Mouse (Mus musculus) MEL (cell line): ENCODE data around the gene Pdzd3.

Experiments used
- CTCF ChIP-seq, 3 experiments: IDR thresholded peaks in 2 of 3; conservative IDR thresholded peaks in 1 of 3; 2 replicates each; pipeline ENCODE4 v1.5.1; 2011 to 2012; ENCODE audit warnings: low read length in 3 of 3, low read depth in 2 of 3, mild to moderate bottlenecking in 2 of 3, improper control_type of control experiment in 1 of 3, inconsistent platforms in 1 of 3, mixed read lengths in 1 of 3, moderate library complexity in 1 of 3; ENCODE audit not compliant: control insufficient read depth in 1 of 3, insufficient read depth in 1 of 3, poor library complexity in 1 of 3, severe bottlenecking in 1 of 3
- ELF1 ChIP-seq: IDR thresholded peaks from 2 replicates; pipeline ENCODE4 v1.6.1; 2014; ENCODE audit warnings: low read depth, mild to moderate bottlenecking, inconsistent platforms, low read length, improper control_type of control experiment, moderate library complexity
- MAFK ChIP-seq: IDR thresholded peaks from 2 replicates; pipeline ENCODE4 v1.6.1; 2011; ENCODE audit warnings: low read depth, mild to moderate bottlenecking, low read length, improper control_type of control experiment, borderline replicate concordance
- MAX ChIP-seq: IDR thresholded peaks from 2 replicates; pipeline ENCODE4 v1.6.1; 2011; ENCODE audit warnings: low read length, improper control_type of control experiment
- POLR2A ChIP-seq, 2 experiments: IDR thresholded peaks; 2 replicates each; pipeline ENCODE4 v1.6.1; 2011 to 2012; ENCODE audit warnings: low read length in 2 of 2, mild to moderate bottlenecking in 2 of 2, control low read depth in 1 of 2, improper control_type of control experiment in 1 of 2, low read depth in 1 of 2, moderate library complexity in 1 of 2; ENCODE audit not compliant: control insufficient read depth in 1 of 2, insufficient read depth in 1 of 2, poor library complexity in 1 of 2
- TCF12 ChIP-seq: IDR thresholded peaks from 2 replicates; pipeline ENCODE4 v1.6.1; 2014; ENCODE audit warnings: low read depth, mild to moderate bottlenecking, inconsistent platforms, low read length, improper control_type of control experiment, moderate library complexity
- ZKSCAN1 ChIP-seq: IDR thresholded peaks from 2 replicates; pipeline ENCODE4 v1.6.1; 2012; ENCODE audit warnings: low read depth, mild to moderate bottlenecking, inconsistent platforms, low read length, improper control_type of control experiment, moderate library complexity

DNA sequence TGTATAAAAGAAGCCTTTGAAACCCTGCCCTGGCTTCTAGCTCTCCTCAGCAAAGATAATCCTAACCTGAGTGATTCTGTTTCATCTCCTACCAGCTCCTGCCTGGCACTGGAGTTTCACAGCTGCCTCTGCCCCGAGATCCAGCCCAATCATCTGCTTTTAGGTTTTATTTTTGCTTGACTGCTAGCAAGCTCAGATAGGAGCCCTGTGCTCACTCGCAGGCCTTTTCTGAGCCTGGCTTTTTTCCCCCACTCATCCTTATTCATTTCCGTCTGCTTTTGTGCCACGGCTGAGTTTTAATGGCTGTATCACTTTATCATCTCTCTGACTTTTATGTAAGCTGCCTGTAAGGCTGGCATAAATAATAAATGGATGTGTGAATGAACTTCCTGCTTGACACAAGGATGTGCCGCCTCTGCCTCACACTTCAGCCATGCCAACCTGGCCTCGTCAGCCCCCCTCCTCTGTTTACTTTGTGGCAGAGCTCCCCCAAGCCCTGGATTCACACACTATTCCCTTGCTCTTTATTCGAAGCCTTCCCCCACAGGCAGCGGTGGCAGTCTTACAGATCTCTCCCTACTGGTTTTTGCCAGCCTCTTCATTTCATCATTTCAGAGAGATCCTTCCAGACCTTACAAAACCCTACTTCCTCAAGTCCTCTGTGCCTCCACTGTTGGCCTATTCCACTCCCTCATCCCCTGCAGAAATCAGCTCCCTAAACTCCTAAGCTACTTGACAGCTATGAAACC, 15.4 kb upstream of the Pdzd3 start:
- TF ChIP-seq CTCF (IDR thresholded peaks at IDR 0.05 in 2 of 3, conservative IDR thresholded peaks at IDR 0.05 in 1 of 3; ENCODE audit: control insufficient read depth in 1 of 3, insufficient read depth in 1 of 3, low read depth in 2 of 3, low read length in 3 of 3, poor library complexity in 1 of 3, severe bottlenecking in 1 of 3): no peak
- TF ChIP-seq POLR2A (IDR thresholded peaks at IDR 0.05; ENCODE audit: control insufficient read depth in 1 of 2, insufficient read depth in 1 of 2, low read depth in 1 of 2, low read length in 2 of 2, poor library complexity in 1 of 2): no peak
- TF ChIP-seq MAFK: no peak
- TF ChIP-seq ZKSCAN1: no peak
- no peak for TF ChIP-seq ELF1
- TF ChIP-seq TCF12: no peak
- TF ChIP-seq MAX: no peak
